Mouse (Mus musculus) kidney, adult 10 weeks (tissue): Measurements from ENCODE around the gene Cryba4. TPM values are rescaled to one million over a fixed set of nuclear protein-coding genes. Genes with fewer than 3 reads are reported as not detected.

Experiments used
- polyA plus RNA-seq: library from polyadenylated mRNA; stranded (reverse); fragments of 350-450 nt; fragmentation: Illumina TruSeq; extraction: RNeasy Lipid Tissue Mini Kit (QIAGEN cat#74804); gene quantifications from one replicate; pipeline ENCODE4 v1.2.3, GENCODE M21; 2014; ENCODE audit warnings: low read depth, low replicate concordance

Cryba4 gene
- polyA plus RNA-seq: not detected

GRCm38 (mm10) chr5:112252400-112252799, at the start of gene Cryba4:
Cryba4 (minus strand) TSS chr5:112252518.

DNA sequence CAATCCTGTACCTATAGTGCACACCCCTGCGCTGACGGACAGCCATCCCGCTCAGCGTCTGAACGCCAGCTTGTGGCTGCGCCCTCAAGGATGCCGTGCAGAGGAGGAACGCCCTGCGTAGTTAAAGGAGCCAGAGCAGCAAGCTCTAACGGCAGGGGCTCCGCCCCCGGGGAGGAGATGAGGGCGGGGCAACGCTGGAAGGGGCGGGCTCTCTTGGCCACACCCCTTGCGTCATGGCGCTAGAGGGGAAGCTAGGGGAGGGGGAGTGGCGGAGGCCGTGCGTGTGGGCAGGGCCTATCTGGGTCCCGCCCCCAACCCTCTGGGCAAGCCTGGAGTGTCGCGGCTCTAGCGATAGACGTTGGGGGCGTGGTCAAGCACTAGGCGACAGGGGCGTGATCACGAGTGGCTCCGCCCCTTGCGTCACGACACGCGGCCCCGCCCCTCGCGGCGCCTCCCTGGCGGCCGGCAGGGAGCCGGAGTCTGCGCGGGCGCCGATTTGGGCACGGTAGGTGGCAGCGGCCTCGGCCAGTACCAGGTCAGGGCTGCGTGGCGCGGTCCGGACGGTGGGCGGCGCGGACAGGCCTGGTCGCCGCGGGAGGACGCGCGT, 24.1 kb upstream of the Cryba4 start, which contains the start of gene Tpst2:
Gene Tpst2, plus strand, starts transcription at position 425 of the 607 bp plus-strand sequence.

GRCm38 (mm10) chr5:112255426-112255825, 3.1 kb upstream of the Cryba4 start, which contains the start of gene Crybb1:
Crybb1 (plus strand) TSS chr5:112255815.

Other genes starting within 250 kb of the Cryba4 start
- not detected for gene Crybb1, start 3.3 kb upstream of the Cryba4 start, polyA plus RNA-seq
- 5.1 TPM for gene Tpst2, start 24.2 kb upstream of the Cryba4 start, polyA plus RNA-seq
- gene Tfip11, start 73.8 kb upstream of the Cryba4 start, polyA plus RNA-seq: 6.9 TPM
- gene Srrd, start 90.5 kb upstream of the Cryba4 start, polyA plus RNA-seq: 1.5 TPM
- gene Hps4, start 90.6 kb upstream of the Cryba4 start, polyA plus RNA-seq: 13.7 TPM
- gene Gm6583, start 103.5 kb upstream of the Cryba4 start, polyA plus RNA-seq: not detected
- gene Asphd2, start 142.3 kb upstream of the Cryba4 start, polyA plus RNA-seq: not detected
- not detected for gene Gm6588, start 196.9 kb upstream of the Cryba4 start, polyA plus RNA-seq